Mouse (Mus musculus): ENCODE data around the gene Fam183b. TPM values are rescaled to one million over a fixed set of nuclear protein-coding genes. Genes with fewer than 3 reads are reported as not detected.
"Not testable (repeated sequence)": the region's sequence is repeated elsewhere in the genome, so short reads cannot be mapped to it uniquely, and the experiment has no call there.

Gene Fam183b
- polyA plus RNA-seq, 1 experiment from 2014 or later: 6.6 TPM

GRCm38 (mm10) chr11:58789532-58789931 is 12.2 kb downstream of the Fam183b start:
- Histone ChIP-seq H3K27ac (replicated peaks; ENCODE audit: low read depth, low read length) (peak overlapping the region; percentile 41; the same call in 1 of the 2 replicates), H3K4me3 (replicated peaks; ENCODE audit: low read depth, low read length) (no peak overlapping the region), H3K4me1 (ENCODE audit: control insufficient read depth, insufficient read depth, low read length) (peaks cover 4% of the 10 kb centered on the region; the same call in 1 of the 2 replicates), H3K9ac (replicated peaks; ENCODE audit: low read length) (no peak overlapping the region; the same call in 1 of the 2 replicates), H3K36me3 (ENCODE audit: control insufficient read depth, insufficient read depth, low read length) (no peaks in the 10 kb centered on the region), H3K4me2 (ENCODE audit: low read length) (peak overlapping the region; percentile 24; the same call in 1 of the 2 replicates), H3K27me3 (ENCODE audit: control insufficient read depth, insufficient read depth, low read length) (no peaks in the 10 kb centered on the region), H3K9me3 (ENCODE audit: control insufficient read depth, low read length) (no peaks in the 10 kb centered on the region)
- DNase-seq (peak; percentile 56), ATAC-seq (ENCODE audit: low FRiP score, low TSS enrichment) (no peak)
- WGBS: 23% methylated on average over 3 of the region's 3 CpGs

DNA sequence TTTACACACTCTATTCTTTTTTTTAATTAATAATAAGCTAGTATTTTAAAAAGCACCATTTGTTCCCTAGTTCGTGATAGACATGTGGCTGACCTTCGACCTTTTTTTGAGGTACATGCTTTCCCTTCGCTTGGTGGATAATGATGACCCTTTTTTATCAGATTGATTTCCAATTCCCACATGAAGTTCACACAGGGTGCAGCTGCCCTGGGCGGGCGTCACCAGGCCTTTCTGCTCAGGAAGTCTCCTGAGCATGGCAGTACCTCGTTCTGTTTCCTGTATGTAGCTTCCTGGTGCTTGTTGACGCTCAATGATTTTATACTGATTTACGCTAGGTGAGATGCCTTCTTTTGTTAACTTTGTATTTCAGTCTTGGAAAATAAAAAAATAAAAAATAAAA is 13.4 kb downstream of the Fam183b start:
- ATAC-seq (ENCODE audit: low FRiP score, low TSS enrichment): no peak
- WGBS: 88% methylated on average over 8 of the region's 8 CpGs
- peaks cover 4% of the 10 kb centered on the region; the same call in 1 of the 2 replicates for H3K4me1 ChIP-seq (ENCODE audit: control insufficient read depth, insufficient read depth, low read length)
- H3K9ac ChIP-seq (replicated peaks; ENCODE audit: low read length): no peak overlapping the region
- no peak overlapping the region for H3K27ac ChIP-seq (replicated peaks; ENCODE audit: low read depth, low read length)
- no peaks in the 10 kb centered on the region for H3K36me3 ChIP-seq (ENCODE audit: control insufficient read depth, insufficient read depth, low read length)
- no peak overlapping the region for H3K4me2 ChIP-seq (ENCODE audit: low read length)
- no peaks in the 10 kb centered on the region for H3K9me3 ChIP-seq (ENCODE audit: control insufficient read depth, low read length)
- no peaks in the 10 kb centered on the region for H3K27me3 ChIP-seq (ENCODE audit: control insufficient read depth, insufficient read depth, low read length)
- no peak for DNase-seq
- H3K4me3 ChIP-seq (replicated peaks; ENCODE audit: low read depth, low read length): no peak overlapping the region

GRCm38 (mm10) chr11:58787651-58788050 is 14.1 kb downstream of the Fam183b start:
- Histone ChIP-seq H3K27ac (replicated peaks; ENCODE audit: low read depth, low read length) (no peak overlapping the region), H3K4me2 (ENCODE audit: low read length) (no peak overlapping the region), H3K27me3 (ENCODE audit: control insufficient read depth, insufficient read depth, low read length) (no peaks in the 10 kb centered on the region), H3K9me3 (ENCODE audit: control insufficient read depth, low read length) (no peaks in the 10 kb centered on the region), H3K9ac (replicated peaks; ENCODE audit: low read length) (no peak overlapping the region), H3K4me1 (ENCODE audit: control insufficient read depth, insufficient read depth, low read length) (peaks cover 4% of the 10 kb centered on the region; the same call in 1 of the 2 replicates), H3K36me3 (ENCODE audit: control insufficient read depth, insufficient read depth, low read length) (no peaks in the 10 kb centered on the region), H3K4me3 (replicated peaks; ENCODE audit: low read depth, low read length) (no peak overlapping the region)
- ATAC-seq (ENCODE audit: low FRiP score, low TSS enrichment) (no peak), DNase-seq (no peak)
- WGBS: 88% methylated on average over 10 of the region's 10 CpGs

- DNase-seq (no peak), ATAC-seq (ENCODE audit: low FRiP score, low TSS enrichment) (no peak)
- Histone ChIP-seq H3K27ac (replicated peaks; ENCODE audit: low read depth, low read length) (no peak overlapping the region), H3K4me3 (replicated peaks; ENCODE audit: low read depth, low read length) (no peak overlapping the region), H3K27me3 (ENCODE audit: control insufficient read depth, insufficient read depth, low read length) (no peaks in the 10 kb centered on the region), H3K4me1 (ENCODE audit: control insufficient read depth, insufficient read depth, low read length) (peaks cover under 1% of the 10 kb centered on the region; the same call in 1 of the 2 replicates), H3K4me2 (ENCODE audit: low read length) (no peak overlapping the region), H3K9me3 (ENCODE audit: control insufficient read depth, low read length) (no peaks in the 10 kb centered on the region), H3K36me3 (ENCODE audit: control insufficient read depth, insufficient read depth, low read length) (no peaks in the 10 kb centered on the region), H3K9ac (replicated peaks; ENCODE audit: low read length) (no peak overlapping the region)
- 83% methylated on average over 2 of the region's 2 CpGs for WGBS
Observed at GRCm38 (mm10) chr11:58784182-58784581, 17.6 kb downstream of the Fam183b start.

DNA sequence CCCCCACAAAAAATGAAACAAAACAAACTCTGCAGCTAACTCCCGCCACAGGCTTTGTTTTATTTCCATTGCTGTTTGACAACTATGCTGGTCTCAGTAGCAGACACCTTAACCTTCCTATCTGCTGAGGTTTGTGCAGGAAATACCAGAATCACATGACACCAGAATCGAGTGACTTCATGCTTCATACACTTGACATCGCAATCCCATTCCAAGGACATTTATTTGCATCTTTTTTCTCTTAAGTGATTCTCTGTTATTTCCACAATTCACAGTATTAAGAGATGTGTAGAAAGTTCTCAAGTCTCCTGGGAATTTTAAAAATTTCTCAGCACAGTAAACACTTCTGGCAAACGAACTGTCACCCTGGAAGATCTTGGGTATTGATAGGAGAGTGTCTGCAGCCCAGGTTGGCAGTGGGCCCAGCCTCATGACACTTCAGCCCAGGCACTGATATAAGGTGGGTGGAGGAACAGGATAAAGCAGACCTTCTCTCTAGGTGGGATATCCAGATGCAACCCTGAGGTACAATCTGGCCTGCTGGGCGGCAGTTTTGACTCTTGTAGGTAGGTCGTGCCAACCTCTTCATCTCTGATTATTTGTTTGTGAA is 19.2 kb downstream of the Fam183b start, which contains the start of gene Olfr314:
Olfr314 (plus strand) TSS at position 473 of the 610 bp plus-strand sequence.
- H3K36me3 ChIP-seq (ENCODE audit: control insufficient read depth, insufficient read depth, low read length): no peaks in the 10 kb centered on the region
- no peaks in the 10 kb centered on the region for H3K27me3 ChIP-seq (ENCODE audit: control insufficient read depth, insufficient read depth, low read length)
- H3K4me1 ChIP-seq (ENCODE audit: control insufficient read depth, insufficient read depth, low read length): no peaks in the 10 kb centered on the region
- no peaks in the 10 kb centered on the region for H3K9me3 ChIP-seq (ENCODE audit: control insufficient read depth, low read length)
- DNase-seq (no peak), ATAC-seq (ENCODE audit: low FRiP score, low TSS enrichment) (no peak)
- H3K4me3 ChIP-seq (replicated peaks; ENCODE audit: low read depth, low read length): no peak within 1 kb of the TSS
- H3K4me2 ChIP-seq (ENCODE audit: low read length): no peak within 1 kb of the TSS
- WGBS: 86% methylated on average over 6 of the region's 6 CpGs
- H3K9ac ChIP-seq (replicated peaks; ENCODE audit: low read length): no peak within 1 kb of the TSS
- no peak within 1 kb of the TSS for H3K27ac ChIP-seq (replicated peaks; ENCODE audit: low read depth, low read length)

DNA sequence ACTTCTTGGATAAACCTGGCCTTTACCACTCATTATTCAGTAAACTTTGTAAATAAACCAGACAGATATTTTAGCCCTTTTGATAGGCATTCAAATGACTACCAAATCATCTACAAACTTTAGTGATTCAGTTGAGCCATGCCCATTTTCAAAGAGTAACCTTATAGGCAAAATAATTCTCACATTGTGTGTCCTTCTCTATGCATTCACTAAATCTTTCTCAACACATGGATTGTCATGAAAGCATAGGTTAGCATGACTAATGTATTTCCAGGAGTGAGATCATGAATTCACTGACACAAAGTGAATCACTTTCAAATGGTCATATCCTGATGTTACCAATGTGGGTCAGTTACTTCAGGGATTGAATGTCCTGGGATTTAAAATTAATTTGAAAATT is 28.9 kb downstream of the Fam183b start, which contains the start of gene Olfr315:
Olfr315 (plus strand) TSS at position 301 of the 400 bp plus-strand sequence.
- ATAC-seq (ENCODE audit: low FRiP score, low TSS enrichment): no peak
- H3K27me3 ChIP-seq (ENCODE audit: control insufficient read depth, insufficient read depth, low read length): no peaks in the 10 kb centered on the region
- no peaks in the 10 kb centered on the region for H3K4me1 ChIP-seq (ENCODE audit: control insufficient read depth, insufficient read depth, low read length)
- no peaks in the 10 kb centered on the region for H3K36me3 ChIP-seq (ENCODE audit: control insufficient read depth, insufficient read depth, low read length)
- no peak within 1 kb of the TSS for H3K4me3 ChIP-seq (replicated peaks; ENCODE audit: low read depth, low read length)
- DNase-seq: no peak
- H3K27ac ChIP-seq (replicated peaks; ENCODE audit: low read depth, low read length): no peak within 1 kb of the TSS
- no peaks in the 10 kb centered on the region for H3K9me3 ChIP-seq (ENCODE audit: control insufficient read depth, low read length)
- H3K9ac ChIP-seq (replicated peaks; ENCODE audit: low read length): no peak within 1 kb of the TSS
- H3K4me2 ChIP-seq (ENCODE audit: low read length): no peak within 1 kb of the TSS

DNA sequence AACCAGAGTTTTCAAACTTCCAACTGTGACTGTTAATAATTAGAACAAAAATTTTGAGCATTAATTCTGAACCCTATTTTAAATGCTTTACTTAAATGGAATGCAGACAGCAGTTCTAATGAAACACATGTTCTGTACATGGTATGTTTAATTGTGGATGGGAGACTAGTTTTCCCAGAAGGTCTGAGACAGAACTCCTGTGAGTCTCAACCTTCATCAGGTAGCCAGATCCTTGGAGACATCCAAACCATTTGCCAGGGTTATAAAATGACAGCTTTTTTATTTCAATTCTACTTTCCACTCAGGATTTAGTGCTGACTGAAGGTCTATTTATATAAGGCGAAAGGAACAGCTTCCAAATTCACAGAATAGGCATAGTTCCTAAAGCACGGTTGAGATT is 49.3 kb downstream of the Fam183b start, which contains the start of gene Olfr316:
Olfr316 (plus strand) TSS at position 301 of the 400 bp plus-strand sequence.
- H3K36me3 ChIP-seq (ENCODE audit: control insufficient read depth, insufficient read depth, low read length): no peaks in the 10 kb centered on the region
- H3K4me3 ChIP-seq (replicated peaks; ENCODE audit: low read depth, low read length): no peak within 1 kb of the TSS
- H3K27me3 ChIP-seq (ENCODE audit: control insufficient read depth, insufficient read depth, low read length): no peaks in the 10 kb centered on the region
- H3K9ac ChIP-seq (replicated peaks; ENCODE audit: low read length): no peak within 1 kb of the TSS
- no peaks in the 10 kb centered on the region for H3K4me1 ChIP-seq (ENCODE audit: control insufficient read depth, insufficient read depth, low read length)
- 89% methylated on average over 2 of the region's 2 CpGs for WGBS
- DNase-seq (no peak), ATAC-seq (ENCODE audit: low FRiP score, low TSS enrichment) (no peak)
- no peak within 1 kb of the TSS for H3K27ac ChIP-seq (replicated peaks; ENCODE audit: low read depth, low read length)
- H3K9me3 ChIP-seq (ENCODE audit: control insufficient read depth, low read length): no peaks in the 10 kb centered on the region
- H3K4me2 ChIP-seq (ENCODE audit: low read length): no peak within 1 kb of the TSS

DNA sequence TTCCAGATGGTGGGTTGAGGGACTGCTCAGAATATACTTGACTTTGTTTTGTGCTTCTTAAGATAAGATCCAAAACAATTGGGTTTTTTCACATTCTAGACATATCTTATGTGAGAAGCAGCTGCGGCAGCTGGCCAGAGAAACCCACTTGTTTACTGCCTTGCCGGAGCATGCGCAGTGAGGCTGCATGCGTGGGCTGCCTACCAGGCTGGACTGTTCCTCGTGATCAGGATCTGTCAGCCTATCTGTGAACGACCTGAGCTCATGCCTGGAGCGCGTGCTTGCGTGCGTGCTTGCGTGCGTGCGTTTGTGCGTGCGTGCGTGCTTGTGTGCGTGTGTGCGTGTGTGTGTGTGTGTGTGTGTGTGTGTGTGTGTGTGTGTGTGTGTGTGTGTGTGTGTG is 50.7 kb downstream of the Fam183b start:
- ATAC-seq (ENCODE audit: low FRiP score, low TSS enrichment); H3K4me3 ChIP-seq (replicated peaks; ENCODE audit: low read depth, low read length); H3K36me3 ChIP-seq (ENCODE audit: control insufficient read depth, insufficient read depth, low read length); H3K27ac ChIP-seq (replicated peaks; ENCODE audit: low read depth, low read length); H3K27me3 ChIP-seq (ENCODE audit: control insufficient read depth, insufficient read depth, low read length); H3K4me2 ChIP-seq (ENCODE audit: low read length); H3K4me1 ChIP-seq (ENCODE audit: control insufficient read depth, insufficient read depth, low read length); H3K9me3 ChIP-seq (ENCODE audit: control insufficient read depth, low read length); H3K9ac ChIP-seq (replicated peaks; ENCODE audit: low read length); DNase-seq: not testable (repeated sequence)
- WGBS: 85% methylated on average over 18 of the region's 18 CpGs

Data from midbrain, embryonic 14.5 days (tissue).